Mouse (Mus musculus) urinary bladder, adult 2 months (tissue): ENCODE measurements around the gene Tprg. TPM values are rescaled to one million over a fixed set of nuclear protein-coding genes. Genes with fewer than 3 reads are reported as not detected.

Experiments used
- DNase-seq: peaks from one replicate; pipeline ENCODE4 v3.0.0; 2022; ENCODE audit warnings: low spot score
- polyA plus RNA-seq: library from polyadenylated mRNA; depleted of rRNA; stranded (reverse); fragments of >200 nt; gene quantifications from 2 replicates; pipeline ENCODE4 v1.2.3, GENCODE M21; 2012

The Tprg gene
- polyA plus RNA-seq, 1 experiment = 0.78 TPM

DNA sequence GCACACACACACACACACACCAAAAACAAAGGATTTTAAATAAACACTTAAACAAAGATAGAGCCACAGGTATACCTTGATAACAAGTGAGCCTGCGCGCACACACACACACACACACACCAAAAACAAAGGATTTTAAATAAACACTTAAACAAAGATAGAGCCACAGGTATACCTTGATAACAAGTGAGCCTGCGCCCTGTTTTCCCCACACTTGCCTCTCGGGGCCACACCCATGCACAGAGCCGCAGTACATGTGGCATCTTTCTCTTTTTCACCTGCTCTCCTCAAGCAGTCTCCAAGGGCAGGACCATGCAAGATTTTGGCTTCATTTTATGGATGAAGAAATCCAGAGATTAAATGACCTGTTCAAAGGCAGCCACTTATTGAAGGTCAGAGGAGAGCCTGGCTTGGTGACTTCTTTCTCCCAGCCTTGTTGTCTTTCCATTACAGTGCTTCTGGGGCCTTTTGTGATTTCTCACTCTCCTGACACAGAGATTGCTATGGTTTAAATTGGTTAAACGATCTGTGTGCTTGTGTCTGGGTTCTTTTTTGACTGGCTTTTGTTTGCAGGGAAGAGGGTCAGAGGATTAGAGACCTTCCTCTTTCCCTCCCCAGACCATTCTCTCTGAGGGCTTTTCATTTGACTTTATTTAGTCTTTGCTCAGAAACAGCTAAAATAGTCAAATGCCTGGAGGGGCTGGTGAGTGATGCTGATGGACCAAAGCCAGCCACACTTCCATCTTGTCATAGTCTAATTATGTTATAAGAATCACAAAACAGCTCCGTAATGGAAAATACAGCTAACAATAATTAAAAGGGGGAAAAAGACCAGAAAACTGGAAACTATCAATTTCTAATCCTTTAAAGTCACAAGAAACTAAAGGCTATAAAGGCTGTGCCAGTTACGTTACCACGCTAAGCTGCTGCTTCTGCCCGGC is 46.9 kb downstream of the Tprg start:
- DNase-seq = no peak

- no peak for DNase-seq
Measured at GRCm38 (mm10) chr16:25335058-25335703, 48.6 kb downstream of the Tprg start.

GRCm38 (mm10) chr16:25349626-25350025 is 63.0 kb downstream of the Tprg start:
- peak; percentile 27 for DNase-seq

DNA sequence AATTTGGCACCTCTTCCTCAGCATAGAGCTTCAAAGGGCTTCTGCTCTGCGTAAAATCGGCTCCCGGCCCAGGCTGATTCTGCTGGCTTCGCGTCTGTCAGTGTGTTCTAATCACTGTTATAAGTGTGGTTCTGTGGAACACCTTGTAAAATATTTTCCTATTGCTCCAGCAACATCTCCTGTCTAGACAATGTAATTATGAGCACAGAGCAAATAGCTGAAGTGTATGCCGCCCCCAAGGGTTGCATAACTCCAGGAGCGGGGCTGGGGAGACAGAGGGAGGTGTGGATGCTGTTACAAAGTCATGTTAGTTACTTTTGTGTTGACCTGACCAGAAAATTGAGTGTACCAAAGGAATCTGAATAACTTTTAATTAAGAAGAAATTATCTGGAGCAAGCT is 81.2 kb downstream of the Tprg start:
- no peak for DNase-seq

DNA sequence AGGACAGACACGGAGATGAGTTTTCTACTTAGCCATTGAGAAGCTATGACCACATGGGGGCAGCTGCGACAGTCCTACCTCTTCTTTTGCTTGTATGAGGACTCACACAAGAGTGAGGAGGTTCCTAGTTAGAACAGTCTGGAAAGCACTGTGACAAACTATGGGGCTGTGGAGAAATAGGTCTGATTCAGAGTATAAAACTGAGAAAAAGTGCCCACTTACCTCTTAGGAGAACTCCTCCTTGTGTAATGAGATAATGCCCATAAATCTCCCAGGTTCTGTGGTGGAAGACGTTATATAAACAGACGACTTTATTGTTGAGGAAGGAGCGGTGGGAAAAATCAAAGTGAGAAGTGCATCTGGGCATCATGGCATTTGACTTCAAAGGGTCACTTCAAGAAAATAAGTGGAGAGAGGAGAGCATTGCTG is 83.4 kb downstream of the Tprg start:
- no peak for DNase-seq

- DNase-seq = no peak
Measured at GRCm38 (mm10) chr16:25374121-25374520, 87.5 kb downstream of the Tprg start.

DNA sequence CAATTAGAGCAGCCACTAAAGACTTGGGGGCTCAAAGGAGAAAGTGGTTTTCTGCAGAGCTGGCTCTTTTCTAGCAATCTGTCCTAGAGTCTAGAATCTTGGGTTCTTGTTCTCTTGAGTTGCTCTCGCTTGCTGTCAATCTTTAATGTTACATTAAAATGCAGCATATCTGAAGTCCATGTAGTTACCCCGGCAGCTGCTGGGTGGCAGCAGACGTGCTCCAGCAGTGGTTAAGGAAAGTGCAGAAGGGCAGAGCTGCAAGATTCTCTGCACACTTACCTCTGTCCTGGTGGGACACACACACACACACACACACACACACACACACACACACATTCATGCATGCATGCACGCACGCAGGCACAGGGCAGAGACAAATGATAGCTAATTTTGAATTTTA is 88.2 kb downstream of the Tprg start:
- no peak for DNase-seq

GRCm38 (mm10) chr16:25376720-25377373 is 90.2 kb downstream of the Tprg start:
- peak; percentile 62 for DNase-seq

DNA sequence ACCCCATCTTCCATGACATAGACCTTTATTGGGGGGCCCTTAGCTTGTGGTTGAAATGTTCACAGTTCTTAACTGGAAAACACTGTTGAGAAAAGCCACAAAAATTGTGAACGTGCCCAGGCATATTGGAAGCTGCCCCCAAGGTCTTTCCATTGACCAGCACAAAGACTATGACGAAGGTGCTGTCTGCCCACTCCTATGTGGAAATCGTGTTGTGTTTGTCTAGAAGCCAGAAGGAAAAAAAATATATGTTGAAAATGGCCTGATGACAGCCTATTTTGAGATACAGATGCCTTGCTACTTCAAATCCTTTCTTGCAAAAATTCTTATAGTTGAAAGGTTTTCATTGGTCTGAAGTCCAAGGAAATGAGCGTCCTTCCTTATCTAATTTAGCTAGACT is 91.1 kb downstream of the Tprg start:
- no peak for DNase-seq

DNA sequence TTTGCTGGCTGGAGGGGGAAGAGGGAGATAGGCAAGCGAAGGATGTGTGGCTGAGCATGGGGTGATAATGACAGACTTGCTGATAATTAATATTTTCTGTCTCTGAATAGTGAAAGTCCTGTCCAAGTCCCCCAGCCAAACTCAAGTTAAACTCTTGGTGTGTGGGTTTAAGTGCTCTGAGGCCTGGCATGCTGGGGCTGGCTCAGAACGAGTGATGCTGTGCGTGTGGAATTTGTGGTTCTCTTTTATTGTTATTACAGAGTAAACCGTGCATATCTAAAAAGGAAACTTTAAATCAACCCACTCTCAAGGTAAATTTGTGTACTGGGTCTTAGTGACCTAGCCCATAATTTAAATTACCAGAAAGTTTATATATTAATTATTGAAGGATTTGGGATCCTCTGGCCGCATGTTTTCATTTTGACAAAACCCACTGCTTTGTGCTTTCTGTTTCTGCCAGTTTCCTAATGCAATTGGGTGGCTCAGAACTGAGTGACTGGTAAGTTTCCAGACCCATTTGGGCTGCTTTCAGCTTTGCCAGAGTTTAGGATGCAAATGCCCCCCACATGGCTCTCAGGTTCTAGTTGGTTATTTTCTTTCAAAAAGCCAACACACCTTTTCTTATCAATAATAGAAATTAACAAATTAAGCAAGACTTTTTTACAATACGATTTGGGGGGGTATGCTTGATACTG is 99.0 kb downstream of the Tprg start:
- no peak for DNase-seq

DNA sequence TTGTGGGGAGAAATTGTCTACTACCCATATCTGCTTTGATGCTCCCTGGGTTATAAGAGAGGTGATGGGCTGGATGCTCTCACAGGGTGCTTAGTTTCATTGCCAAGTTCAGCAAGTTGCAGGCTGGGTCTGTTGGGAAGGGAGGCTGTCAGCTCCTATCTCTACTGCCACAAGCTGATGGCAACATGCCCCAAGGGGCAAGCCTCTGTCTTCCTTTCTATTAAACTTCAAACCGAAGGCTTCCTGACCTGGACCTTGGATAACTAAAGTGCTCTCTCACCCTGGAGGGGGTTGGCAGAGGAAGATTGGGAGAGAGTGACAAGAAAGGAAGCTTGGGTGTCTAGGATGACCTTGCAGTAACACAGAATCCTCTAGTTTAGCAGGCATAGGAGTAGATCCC is 108.1 kb downstream of the Tprg start:
- no peak for DNase-seq

DNA sequence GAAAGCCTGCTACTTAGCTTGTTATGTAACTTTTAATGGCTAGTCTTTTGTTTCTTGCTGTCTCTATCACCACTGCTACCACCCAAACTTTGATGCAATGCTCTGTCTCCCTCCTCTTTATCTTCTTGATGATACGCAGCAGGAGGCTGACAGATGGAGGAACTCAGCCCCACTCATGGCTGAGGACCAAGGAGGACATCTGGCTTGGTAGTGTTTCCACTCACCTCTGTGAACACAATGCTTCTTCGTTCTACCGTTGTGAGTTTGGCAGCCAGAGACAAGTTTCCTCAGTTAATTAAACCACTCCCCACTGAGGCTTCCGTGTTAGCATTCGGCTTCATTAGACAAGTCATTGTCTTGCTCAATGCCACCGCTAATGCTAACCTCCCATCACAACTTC is 117.5 kb downstream of the Tprg start:
- no peak for DNase-seq

DNA sequence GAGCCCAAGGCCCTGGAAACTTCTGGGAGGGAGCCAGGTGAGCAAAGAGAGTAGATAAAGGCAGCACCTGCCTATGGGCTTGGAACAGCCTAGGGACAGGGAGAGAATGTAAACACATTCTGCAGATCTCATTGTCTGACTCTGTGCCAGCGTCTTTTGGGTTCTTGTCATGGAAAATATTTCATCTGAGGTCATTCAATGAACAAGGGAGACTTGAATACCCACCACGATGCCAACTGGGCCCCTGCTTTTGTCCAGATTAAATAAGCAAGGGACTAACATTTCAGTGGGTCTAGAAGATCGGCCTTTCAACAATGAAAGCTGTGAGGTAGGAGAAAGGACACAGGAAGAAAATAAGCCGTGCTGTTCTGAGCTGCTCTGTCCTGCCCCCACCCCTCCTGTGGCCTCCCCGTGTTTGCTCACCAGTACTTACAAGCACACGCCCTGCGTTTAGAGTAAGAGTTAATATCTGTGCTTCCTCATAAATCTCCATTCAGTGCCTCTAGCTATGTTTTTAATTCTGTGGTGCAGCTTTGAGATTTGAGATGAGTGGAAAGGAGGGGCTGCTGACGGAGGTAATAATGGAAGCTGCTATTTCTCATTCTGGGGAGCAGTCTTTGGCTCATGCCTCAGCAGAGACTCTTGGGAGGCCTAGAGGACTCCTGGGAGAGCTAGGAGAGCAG is 120.7 kb downstream of the Tprg start:
- DNase-seq = no peak

DNA sequence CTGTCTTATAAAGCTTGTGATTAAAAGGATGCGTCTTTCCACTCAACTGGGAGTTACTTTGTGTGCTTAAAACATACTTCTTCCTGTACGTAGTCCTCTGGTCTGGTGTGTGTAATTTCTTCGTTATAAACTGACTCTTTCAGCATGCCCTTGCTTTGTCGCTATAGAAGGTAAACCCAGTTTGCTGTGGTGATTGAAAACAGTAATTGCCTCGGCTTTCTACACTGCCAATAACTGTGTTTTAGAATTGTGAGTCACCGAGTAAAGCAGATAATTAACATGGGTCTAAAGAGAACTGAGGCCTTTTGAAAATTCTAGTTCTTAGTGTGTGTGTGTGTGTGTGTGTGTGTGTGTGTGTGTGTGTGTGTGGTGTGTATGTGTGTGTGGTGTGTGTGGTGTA is 121.4 kb downstream of the Tprg start:
- no peak for DNase-seq

GRCm38 (mm10) chr16:25411307-25411706 is 124.7 kb downstream of the Tprg start:
- DNase-seq = no peak

DNA sequence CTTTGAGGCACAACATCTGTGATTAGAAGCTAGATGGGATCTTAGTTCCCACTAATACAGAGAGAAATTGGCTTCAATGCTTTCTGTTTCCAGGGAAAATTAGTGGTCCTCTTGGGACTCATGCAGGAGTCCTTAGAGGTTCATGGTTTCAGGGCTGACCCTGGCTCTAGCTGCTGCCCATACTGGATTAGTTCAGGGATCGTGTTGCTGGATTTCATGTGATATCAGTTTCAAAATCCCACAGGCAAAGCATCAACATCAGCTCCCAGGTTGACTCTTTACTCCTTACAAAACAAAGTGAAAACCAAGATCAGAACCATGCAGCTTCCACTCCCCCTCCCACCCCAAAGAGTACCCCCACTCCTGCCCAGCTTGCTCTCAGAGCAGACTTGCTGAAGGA is 127.3 kb downstream of the Tprg start:
- DNase-seq = no peak

DNA sequence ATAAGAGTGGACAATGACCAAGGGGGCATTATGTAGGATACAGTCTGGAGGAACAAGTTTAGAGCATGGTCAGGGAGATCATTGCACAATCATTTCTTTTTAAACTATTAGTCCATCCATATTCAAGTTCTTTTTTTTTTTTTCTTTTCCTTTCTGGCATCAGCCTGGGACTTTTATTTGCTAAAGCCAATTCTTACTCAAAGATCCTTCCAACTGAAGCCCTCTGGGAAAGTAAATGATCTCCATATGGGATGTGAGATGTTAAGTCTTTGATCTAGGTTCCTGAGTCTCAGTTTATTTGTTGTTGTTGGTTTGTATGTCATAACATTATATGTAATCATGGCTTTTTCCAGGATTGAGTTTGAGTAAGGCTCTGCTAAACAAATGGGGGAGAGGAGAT is 128.6 kb downstream of the Tprg start:
- no peak for DNase-seq

DNA sequence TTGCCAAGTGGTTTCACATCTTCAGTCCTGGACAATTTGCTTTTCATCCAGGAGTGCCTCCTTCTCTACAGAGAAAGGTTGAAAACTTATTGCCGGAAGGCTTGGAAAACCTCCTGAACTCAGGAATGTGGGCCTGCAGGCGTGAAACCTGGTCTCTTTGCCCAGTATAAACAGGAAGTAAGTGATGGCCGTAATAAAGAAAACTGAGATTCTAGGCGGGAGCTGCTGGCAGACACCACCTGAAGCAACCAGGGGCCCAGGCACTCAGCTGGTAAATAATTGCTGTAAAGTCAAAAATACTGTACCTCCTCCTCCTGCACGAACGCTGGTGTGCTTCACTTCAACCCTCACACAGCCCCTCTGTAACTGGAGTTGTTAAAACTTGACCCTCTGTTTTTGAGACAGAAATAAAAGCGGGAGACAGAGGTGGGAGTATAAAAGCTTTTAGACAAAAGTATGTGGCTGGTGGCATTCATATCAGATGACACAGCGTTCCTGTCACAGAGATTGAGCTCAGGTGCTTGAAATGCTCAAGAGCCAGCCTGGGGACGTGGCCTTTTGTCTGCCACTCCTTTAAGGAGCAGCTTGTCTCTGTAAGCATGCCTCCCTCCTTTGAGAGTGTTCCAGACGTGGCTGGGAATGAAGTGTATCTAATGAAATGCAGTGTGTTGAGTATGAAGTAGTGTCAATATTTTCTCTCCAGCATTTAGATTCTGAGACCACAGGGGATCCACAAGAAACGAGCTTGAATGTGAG is 131.4 kb downstream of the Tprg start:
- no peak for DNase-seq

- no peak for DNase-seq
Measured at GRCm38 (mm10) chr16:25422997-25423396, 136.4 kb downstream of the Tprg start.

GRCm38 (mm10) chr16:25424001-25424400 is 137.4 kb downstream of the Tprg start:
- DNase-seq = no peak

GRCm38 (mm10) chr16:25424915-25425314 is 138.3 kb downstream of the Tprg start:
- no peak for DNase-seq
